Mouse (Mus musculus) spleen, adult 2 months (tissue): ENCODE data around the gene Bok. TPM values are rescaled to one million over a fixed set of nuclear protein-coding genes. Genes with fewer than 3 reads are reported as not detected.

Experiments
- DNase-seq, 2 experiments: peaks; one replicate each; pipeline versions ENCODE4 v3.0.0 to v3.0.0-alpha.2; 2012 to 2021; ENCODE audit warnings: low spot score in 2 of 2, low read depth in 1 of 2
- H3K27ac ChIP-seq: fragments of 200-500 bp; 2 replicates; pipeline ENCODE4 v1.5.1; 2012; ENCODE audit warnings: low read length, inconsistent platforms; ENCODE audit not compliant: insufficient read depth
- H3K27me3 ChIP-seq: fragments of 200-500 bp; 2 replicates; pipeline ENCODE4 v1.6.1; 2012; ENCODE audit warnings: mild to moderate bottlenecking, moderate library complexity, low read length, inconsistent platforms; ENCODE audit not compliant: control insufficient read depth, insufficient read depth
- H3K36me3 ChIP-seq: fragments of 200-500 bp; 2 replicates; pipeline ENCODE4 v1.6.1; 2012; ENCODE audit warnings: mild to moderate bottlenecking, low read length, inconsistent platforms; ENCODE audit not compliant: control insufficient read depth, insufficient read depth
- H3K4me1 ChIP-seq: fragments of 200-500 bp; 2 replicates; pipeline ENCODE4 v1.6.1; 2011; ENCODE audit warnings: inconsistent platforms; ENCODE audit not compliant: control insufficient read depth, insufficient read depth, insufficient read length
- H3K4me3 ChIP-seq: fragments of 200-500 bp; 2 replicates; pipeline ENCODE4 v1.5.1; 2011; ENCODE audit warnings: mild to moderate bottlenecking, inconsistent platforms; ENCODE audit not compliant: insufficient read depth, insufficient read length; ENCODE audit errors: extremely low read depth
- CTCF ChIP-seq: fragments of 200-500 bp; IDR thresholded peaks from 2 replicates; pipeline ENCODE4 v1.5.1; 2011; ENCODE audit warnings: mild to moderate bottlenecking, inconsistent platforms; ENCODE audit not compliant: insufficient read depth, insufficient read length, insufficient replicate concordance; ENCODE audit errors: extremely low read depth
- POLR2A ChIP-seq: fragments of 200-500 bp; IDR thresholded peaks from 2 replicates; pipeline ENCODE4 v1.6.1; 2011; ENCODE audit warnings: low read depth, low read length, inconsistent platforms
- WGBS: fragments of 180-500 bp; shearing (Covaris S2); methylation state at CpG from one replicate; pipeline ENCODE4 v1.1.7; 2018; 5-methylcytosine and 5-hydroxymethylcytosine counted together
- polyA plus RNA-seq: library from polyadenylated mRNA; depleted of rRNA; stranded (reverse); fragments of >200 nt; gene quantifications from 2 replicates; pipeline ENCODE4 v1.2.3, GENCODE M21; 2012

Bok gene
- polyA plus RNA-seq, 1 experiment = 37.2 TPM

DNA sequence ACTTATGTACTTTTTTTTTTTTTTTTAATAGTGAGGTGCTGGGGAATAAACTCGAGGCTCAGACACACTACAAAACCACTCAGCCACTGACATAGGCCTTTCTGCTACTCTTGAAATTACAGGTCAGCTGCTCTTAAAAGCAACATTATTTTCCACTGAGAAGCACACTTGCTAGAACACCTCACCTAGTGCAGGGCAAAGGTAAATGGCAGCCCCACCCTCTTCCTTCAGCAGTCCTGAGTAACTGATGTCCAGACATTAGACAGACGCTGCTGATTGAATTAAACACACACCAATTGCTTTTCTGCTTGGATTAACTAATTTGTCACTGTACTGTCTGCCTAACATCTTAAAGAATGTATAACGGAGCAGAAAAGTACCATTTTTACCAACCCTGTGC lies 39.2 kb downstream of the Bok start:
- Histone ChIP-seq H3K4me1 (no peaks in the 10 kb centered on the region), H3K36me3 (peaks cover 8% of the 10 kb centered on the region; the same call in 1 of the 2 replicates), H3K27me3 (no peaks in the 10 kb centered on the region), H3K27ac (no peak overlapping the region), H3K4me3 (no peak overlapping the region)
- no peak for DNase-seq
- no peak for TF ChIP-seq POLR2A
- no peak for TF ChIP-seq CTCF
- 81% methylated on average over 3 of the region's 3 CpGs for WGBS

DNA sequence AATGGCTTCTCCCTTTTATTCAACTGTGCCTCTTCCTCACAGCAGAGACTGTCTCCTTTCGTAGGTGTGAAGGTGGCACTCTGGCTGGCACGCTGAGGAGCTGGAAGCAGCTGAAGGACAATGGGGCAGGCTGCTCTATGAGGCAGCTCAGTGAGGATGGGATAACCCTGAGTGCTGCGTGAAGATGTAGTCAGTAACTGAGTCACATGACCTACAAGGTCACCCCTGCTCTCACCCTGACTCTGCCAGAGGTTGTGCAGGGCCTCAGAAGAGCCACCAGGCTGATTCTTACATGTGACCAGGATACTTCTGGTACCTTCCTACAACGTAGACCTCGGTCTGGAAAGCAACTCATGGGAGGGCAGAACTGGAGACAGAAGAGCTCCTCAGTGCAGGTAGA lies 40.2 kb downstream of the Bok start:
- WGBS = 95% methylated on average over 5 of the region's 5 CpGs
- Histone ChIP-seq H3K27me3 (no peaks in the 10 kb centered on the region), H3K4me3 (no peak overlapping the region), H3K36me3 (peaks cover 8% of the 10 kb centered on the region; the same call in 1 of the 2 replicates), H3K27ac (no peak overlapping the region), H3K4me1 (no peaks in the 10 kb centered on the region)
- TF ChIP-seq CTCF = no peak
- no peak for TF ChIP-seq POLR2A
- no peak for DNase-seq

DNA sequence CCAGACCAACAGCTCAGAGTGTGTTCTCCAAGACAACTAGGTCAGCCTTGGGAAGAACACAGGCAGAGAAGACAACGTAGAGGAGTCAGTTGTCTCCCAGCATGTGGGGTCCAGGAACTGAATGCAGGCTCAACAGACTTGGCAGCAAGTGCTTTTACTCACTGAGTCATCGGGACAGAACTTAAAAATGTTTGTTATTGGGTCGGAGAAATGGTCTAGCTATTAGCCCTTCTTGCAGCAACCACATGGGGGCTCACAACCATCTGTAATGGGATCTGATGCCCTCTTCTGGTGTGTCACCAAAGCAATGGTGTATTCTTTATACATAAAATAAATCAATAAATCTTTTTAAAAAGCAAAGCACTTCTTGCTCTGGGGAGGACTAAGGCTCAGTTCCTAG lies 40.7 kb downstream of the Bok start:
- Histone ChIP-seq H3K4me1 (no peaks in the 10 kb centered on the region), H3K27me3 (no peaks in the 10 kb centered on the region), H3K27ac (no peak overlapping the region), H3K36me3 (peaks cover 8% of the 10 kb centered on the region; the same call in 1 of the 2 replicates), H3K4me3 (no peak overlapping the region)
- TF ChIP-seq CTCF (no peak), POLR2A (no peak)
- WGBS = 85% methylated on average over 3 of the region's 3 CpGs
- no peak for DNase-seq

DNA sequence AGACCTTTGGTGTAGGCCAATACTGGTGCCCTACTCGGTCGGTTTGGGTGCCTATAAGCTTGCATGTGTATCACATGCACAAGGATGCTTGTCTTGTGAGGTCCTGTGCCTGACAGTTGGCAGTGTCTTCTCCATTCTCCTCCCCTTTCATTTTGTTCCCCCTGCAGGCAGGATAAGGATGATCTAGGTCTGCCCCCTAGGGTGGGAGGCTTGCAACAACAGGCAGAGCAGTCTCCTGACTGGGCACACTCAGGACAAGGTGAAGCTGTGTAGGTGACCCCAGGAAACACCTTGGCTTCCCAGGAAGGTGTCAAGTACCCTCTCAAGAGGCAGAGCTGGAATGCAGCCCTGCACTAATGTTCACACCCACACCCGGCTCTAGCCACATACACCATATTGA lies 41.5 kb downstream of the Bok start:
- no peak overlapping the region for H3K4me3 ChIP-seq
- WGBS = 60% methylated on average over 3 of the region's 3 CpGs

DNA sequence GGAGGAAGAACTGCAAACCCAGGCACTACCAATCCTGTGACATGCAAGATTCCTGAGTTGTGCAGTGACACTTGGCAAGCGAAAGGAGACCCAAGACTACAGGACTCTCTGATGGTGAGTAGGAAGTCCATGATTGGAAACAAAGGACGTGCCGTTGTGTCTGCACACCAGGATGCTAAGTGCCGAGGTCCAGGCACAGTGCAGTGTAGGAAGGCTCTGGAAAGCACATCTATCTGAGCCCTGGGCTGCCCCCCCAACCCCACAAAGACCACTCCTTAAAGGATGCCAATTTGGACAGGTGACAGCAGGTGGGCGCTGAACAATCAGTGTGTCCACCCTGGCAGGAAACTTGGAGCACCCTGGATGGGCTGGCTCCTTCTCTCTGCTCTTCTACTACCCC lies 45.6 kb downstream of the Bok start:
- no peak overlapping the region for H3K27ac ChIP-seq
- TF ChIP-seq CTCF (no peak), POLR2A (no peak)
- WGBS = 95% methylated on average over 5 of the region's 5 CpGs
- no peaks in the 10 kb centered on the region for H3K4me1 ChIP-seq
- H3K4me3 ChIP-seq = no peak overlapping the region
- no peak for DNase-seq
- no peaks in the 10 kb centered on the region for H3K27me3 ChIP-seq
- H3K36me3 ChIP-seq = no peaks in the 10 kb centered on the region

More for the DNA sequence above, 41.5 kb downstream of the Bok start:
- H3K36me3 ChIP-seq = peaks cover 8% of the 10 kb centered on the region; the same call in 1 of the 2 replicates
- no peaks in the 10 kb centered on the region for H3K4me1 ChIP-seq
- peak in 1 of 2 experiments; percentile 43 for DNase-seq
- no peaks in the 10 kb centered on the region for H3K27me3 ChIP-seq
- no peak overlapping the region for H3K27ac ChIP-seq
- TF ChIP-seq CTCF (peak; percentile 67; the same call in 1 of the 2 replicates), POLR2A (no peak)

DNA sequence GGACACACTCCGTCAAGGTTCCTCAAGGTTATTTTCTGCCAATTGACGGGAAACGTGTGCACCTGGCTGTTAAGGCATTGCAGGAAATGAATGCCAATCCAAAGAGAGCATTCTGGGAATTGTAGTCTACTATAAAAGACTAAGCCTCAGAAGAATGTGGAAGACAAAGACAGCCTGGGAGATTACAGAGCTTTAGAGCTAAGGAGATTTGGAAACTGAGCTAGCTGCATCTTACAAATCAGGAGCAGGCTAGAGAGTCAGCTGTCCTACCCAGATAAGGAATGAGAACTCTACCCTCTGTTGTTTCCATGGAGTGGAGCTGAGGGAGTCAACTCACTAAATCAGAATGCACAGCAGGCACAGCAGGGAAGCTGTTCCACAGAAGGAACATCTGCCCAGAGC lies 46.4 kb downstream of the Bok start:
- H3K27me3 ChIP-seq = no peaks in the 10 kb centered on the region
- DNase-seq = no peak
- H3K36me3 ChIP-seq = no peaks in the 10 kb centered on the region
- 87% methylated on average over 3 of the region's 3 CpGs for WGBS
- H3K4me1 ChIP-seq = no peaks in the 10 kb centered on the region; the same call in 1 of the 2 replicates
- no peak overlapping the region for H3K4me3 ChIP-seq
- no peak overlapping the region for H3K27ac ChIP-seq
- TF ChIP-seq CTCF = no peak

DNA sequence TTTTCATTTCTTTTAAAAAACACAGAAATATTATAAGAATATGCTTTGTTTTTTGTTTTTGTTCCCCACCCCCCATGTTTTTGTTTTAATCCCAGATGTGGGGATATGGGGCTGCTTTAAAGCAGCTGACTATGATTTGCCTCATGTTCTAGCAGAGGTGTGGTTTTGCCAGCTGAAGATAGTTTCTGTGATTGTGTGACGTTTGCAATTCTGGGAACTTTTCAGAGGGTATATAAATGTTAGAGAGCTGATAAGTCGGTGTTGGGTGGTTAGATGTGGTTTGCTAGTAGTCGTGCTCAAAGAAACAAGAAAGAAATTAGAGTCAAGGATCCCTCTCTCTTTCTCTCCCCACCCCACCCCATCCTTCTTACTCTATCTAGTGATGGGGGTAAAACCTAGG lies 50.4 kb downstream of the Bok start:
- Histone ChIP-seq H3K36me3 (no peaks in the 10 kb centered on the region), H3K4me1 (no peaks in the 10 kb centered on the region; the same call in 1 of the 2 replicates), H3K4me3 (no peak overlapping the region), H3K27ac (no peak overlapping the region), H3K27me3 (no peaks in the 10 kb centered on the region)
- TF ChIP-seq CTCF = no peak
- no peak for TF ChIP-seq POLR2A
- no peak for DNase-seq
- 72% methylated on average over 3 of the region's 3 CpGs for WGBS

DNA sequence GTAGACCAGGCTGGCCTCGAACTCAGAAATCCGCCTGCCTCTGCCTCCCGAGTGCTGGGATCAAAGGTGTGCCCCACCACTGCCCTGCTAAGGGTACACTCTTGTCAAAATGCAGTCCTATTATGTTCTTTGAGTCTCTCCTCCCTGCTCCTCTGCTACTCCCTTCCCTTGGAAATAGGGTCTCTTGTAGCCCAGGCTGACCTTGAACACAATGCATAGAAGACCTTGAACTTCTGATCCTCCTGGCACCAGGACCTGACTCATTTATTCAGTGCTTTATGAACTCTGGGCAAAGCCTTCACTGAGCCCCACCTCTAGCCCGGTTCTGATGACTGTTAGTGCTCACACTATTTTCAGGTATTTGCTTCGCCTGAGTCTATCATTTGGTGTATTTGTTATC lies 52.3 kb downstream of the Bok start:
- DNase-seq = no peak
- Histone ChIP-seq H3K4me1 (no peaks in the 10 kb centered on the region; the same call in 1 of the 2 replicates), H3K27me3 (no peaks in the 10 kb centered on the region), H3K4me3 (no peak overlapping the region), H3K36me3 (no peaks in the 10 kb centered on the region), H3K27ac (no peak overlapping the region)
- no peak for TF ChIP-seq POLR2A
- no peak for TF ChIP-seq CTCF
- WGBS = 97% methylated on average over 5 of the region's 5 CpGs
